Comparison of ENCODE assay signal across 20 mouse cellular contexts in the genomic region with DNA sequence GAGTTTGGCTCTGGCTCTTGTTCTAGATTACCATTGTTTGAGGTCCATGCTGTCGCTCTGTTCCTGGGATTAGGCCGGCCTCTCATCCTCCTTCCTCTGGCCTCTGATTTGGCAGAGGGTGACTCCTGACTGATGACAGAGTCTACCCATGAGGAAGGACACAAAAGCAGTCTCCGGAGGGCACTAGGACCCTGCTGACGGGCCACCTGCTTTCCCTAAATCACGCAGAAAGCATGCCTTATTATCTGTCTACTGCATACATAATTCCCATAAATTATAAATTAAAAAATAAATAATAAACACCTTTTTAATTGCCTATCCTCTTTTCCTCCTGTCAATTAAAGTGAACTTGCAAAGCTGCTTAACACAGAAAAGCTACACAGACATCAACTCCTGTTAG.
DNase-seq lines count a peak whose midpoint lies in the region; ATAC-seq and TF ChIP-seq lines count a peak whose summit lies in the region.
"Had no signal": no experiment of that assay in that cellular context is flagged by ENCODE, and none has a peak within 500 bp of the region (broad histone marks: within the 10 kb centered on the region; RNA-seq: fewer than 3 reads in every experiment).

No protein-coding gene starts in this region.

- H3K9ac ChIP-seq in forebrain, embryonic 13.5 days, result no peak overlapping the region
- no peak overlapping the region for H3K9ac ChIP-seq in forebrain, embryonic 12.5 days
- H3K9ac ChIP-seq in forebrain, embryonic 15.5 days (replicated peaks), result no peak overlapping the region
- no peak overlapping the region for H3K9ac ChIP-seq in forebrain, postnatal 0 days
- H3K9ac ChIP-seq: embryonic facial prominence, embryonic 12.5 days had no signal

- H3K9me3 ChIP-seq in forebrain, embryonic 13.5 days (replicated peaks), result no peaks in the 10 kb centered on the region
- no peaks in the 10 kb centered on the region for H3K9me3 ChIP-seq in forebrain, embryonic 12.5 days
- H3K9me3 ChIP-seq in forebrain, embryonic 15.5 days, result no peaks in the 10 kb centered on the region
- no peaks in the 10 kb centered on the region for H3K9me3 ChIP-seq in forebrain, embryonic 10.5 days
- H3K9me3 ChIP-seq in forebrain, postnatal 0 days (ENCODE audit: low read length), result no peaks in the 10 kb centered on the region
- H3K9me3 ChIP-seq: embryonic facial prominence, embryonic 10.5 days; embryonic facial prominence, embryonic 12.5 days had no signal

- H3K4me3 ChIP-seq in forebrain, embryonic 13.5 days, result no peak overlapping the region
- no peak overlapping the region for H3K4me3 ChIP-seq in forebrain, embryonic 12.5 days (replicated peaks)
- no peak overlapping the region for H3K4me3 ChIP-seq in forebrain, embryonic 15.5 days
- no peak overlapping the region for H3K4me3 ChIP-seq in forebrain, embryonic 10.5 days
- no peak overlapping the region for H3K4me3 ChIP-seq in forebrain, postnatal 0 days (ENCODE audit: low read depth, low read length)
- H3K4me3 ChIP-seq: embryonic facial prominence, embryonic 10.5 days; embryonic facial prominence, embryonic 12.5 days had no signal

- WGBS in forebrain, embryonic 13.5 days, result 77% methylated on average over 5 of the region's 5 CpGs
- 89% methylated on average over 5 of the region's 5 CpGs for WGBS in forebrain, embryonic 12.5 days
- WGBS in forebrain, embryonic 15.5 days, result 67% methylated on average over 5 of the region's 5 CpGs
- WGBS in forebrain, embryonic 10.5 days, result 85% methylated on average over 5 of the region's 5 CpGs
- 67% methylated on average over 5 of the region's 5 CpGs for WGBS in forebrain, postnatal 0 days

- ATAC-seq in forebrain, embryonic 13.5 days, result peak; percentile 70; the same call in 1 of the 2 replicates
- ATAC-seq in forebrain, embryonic 12.5 days (ENCODE audit: low FRiP score), result no peak
- ATAC-seq in forebrain, embryonic 15.5 days (replicated peaks), result peak; percentile 78
- ATAC-seq in forebrain, postnatal 0 days, result peak; percentile 73
- ATAC-seq: activated CD4-positive, CD25-positive, alpha-beta regulatory T cell, adult 4 months; CD4-positive, CD25-positive, alpha-beta regulatory T cell, adult 4 months; Patski had no signal

- H3K27ac ChIP-seq in forebrain, embryonic 13.5 days, result peak overlapping the region; percentile 25; the same call in 1 of the 2 replicates
- H3K27ac ChIP-seq in forebrain, embryonic 12.5 days, result no peak overlapping the region
- H3K27ac ChIP-seq in forebrain, embryonic 15.5 days (replicated peaks), result peak overlapping the region; percentile 62
- H3K27ac ChIP-seq in forebrain, embryonic 10.5 days, result no peak overlapping the region
- H3K27ac ChIP-seq in forebrain, postnatal 0 days (ENCODE audit: low read depth, low read length), result no peak overlapping the region
- H3K27ac ChIP-seq: embryonic facial prominence, embryonic 10.5 days; embryonic facial prominence, embryonic 12.5 days had no signal

- H3K4me2 ChIP-seq in forebrain, embryonic 13.5 days, result no peak overlapping the region
- no peak overlapping the region for H3K4me2 ChIP-seq in forebrain, embryonic 12.5 days
- no peak overlapping the region for H3K4me2 ChIP-seq in forebrain, embryonic 15.5 days (replicated peaks)
- no peak overlapping the region for H3K4me2 ChIP-seq in forebrain, postnatal 0 days (ENCODE audit: low read depth)
- H3K4me2 ChIP-seq: embryonic facial prominence, embryonic 12.5 days had no signal

- H3K27me3 ChIP-seq in forebrain, embryonic 13.5 days, result no peaks in the 10 kb centered on the region
- no peaks in the 10 kb centered on the region for H3K27me3 ChIP-seq in forebrain, embryonic 12.5 days
- H3K27me3 ChIP-seq in forebrain, embryonic 15.5 days, result no peaks in the 10 kb centered on the region
- H3K27me3 ChIP-seq in forebrain, embryonic 10.5 days (ENCODE audit: poor library complexity, severe bottlenecking), result no peaks in the 10 kb centered on the region
- no peaks in the 10 kb centered on the region for H3K27me3 ChIP-seq in forebrain, postnatal 0 days (ENCODE audit: insufficient read depth, low read length)
- H3K27me3 ChIP-seq: embryonic facial prominence, embryonic 12.5 days; Patski had no signal

- H3K4me1 ChIP-seq in forebrain, embryonic 13.5 days, result peaks cover 3% of the 10 kb centered on the region; the same call in 1 of the 2 replicates
- no peaks in the 10 kb centered on the region; the same call in 1 of the 2 replicates for H3K4me1 ChIP-seq in forebrain, embryonic 12.5 days
- H3K4me1 ChIP-seq in forebrain, embryonic 15.5 days, result no peaks in the 10 kb centered on the region; the same call in 1 of the 2 replicates
- H3K4me1 ChIP-seq in forebrain, embryonic 10.5 days, result no peaks in the 10 kb centered on the region
- H3K4me1 ChIP-seq in forebrain, postnatal 0 days (ENCODE audit: insufficient read depth), result no peaks in the 10 kb centered on the region
- H3K4me1 ChIP-seq: embryonic facial prominence, embryonic 12.5 days had no signal

- no peak for TF ChIP-seq CTCF in forebrain, postnatal 0 days (IDR thresholded peaks at IDR 0.05; ENCODE audit: low read depth)

- H3K36me3 ChIP-seq in forebrain, embryonic 13.5 days (ENCODE audit: poor library complexity, severe bottlenecking), result no peaks in the 10 kb centered on the region
- no peaks in the 10 kb centered on the region for H3K36me3 ChIP-seq in forebrain, embryonic 12.5 days (replicated peaks)
- no peaks in the 10 kb centered on the region for H3K36me3 ChIP-seq in forebrain, embryonic 15.5 days
- no peaks in the 10 kb centered on the region for H3K36me3 ChIP-seq in forebrain, embryonic 10.5 days (replicated peaks)
- no peaks in the 10 kb centered on the region for H3K36me3 ChIP-seq in forebrain, postnatal 0 days (ENCODE audit: insufficient read depth)
- H3K36me3 ChIP-seq: embryonic facial prominence, embryonic 10.5 days; embryonic facial prominence, embryonic 12.5 days; G1E had no signal

- DNase-seq in forebrain, embryonic 10.5 days (ENCODE audit: extremely low spot score, low spot score), result no peak
- DNase-seq in forebrain, postnatal 0 days, result peak; percentile 37
- no peak for DNase-seq in adrenal gland, adult (ENCODE audit: inconsistent age in 2 of 2, low spot score in 1 of 2)
- DNase-seq: adrenal gland, adult 2 months; adrenal gland, postnatal 10 days; adrenal gland, postnatal 25 days; B cell, adult 2 months; cerebellum, adult 11-12 months; cerebellum, adult 2 months; cerebellum, adult 9-10 months; cerebellum, postnatal 25 days had no signal

Comparison
In these comparisons a context has a peak if more than half of its experiments do, and no peak if none do; other contexts are left out.
1. H3K27ac ChIP-seq: peak in forebrain, embryonic 13.5 days (single experiment) and forebrain, embryonic 15.5 days (single experiment); none in forebrain, embryonic 12.5 days (single experiment), forebrain, embryonic 10.5 days (single experiment) and forebrain, postnatal 0 days (single experiment).